Mouse (Mus musculus) kidney, embryonic 14.5 days (tissue): ENCODE results near the gene Zfp85. TPM values are rescaled to one million over a fixed set of nuclear protein-coding genes. Genes with fewer than 3 reads are reported as not detected.
"Not testable (repeated sequence)": the region's sequence is repeated elsewhere in the genome, so short reads cannot be mapped to it uniquely, and the experiment has no call there.

Source experiments
- ATAC-seq: fragments of 200-750 bp; cut with Nextera tagmentation; 2 replicates; pipeline ENCODE4 v1.8.0; 2017; ENCODE audit warnings: moderate number of reproducible peaks, mild to moderate bottlenecking, moderate TSS enrichment, moderate library complexity; ENCODE audit not compliant: low FRiP score, low TSS enrichment
- H3K27ac ChIP-seq: fragments of 300-500 bp; sonication (generic); 2 replicates; pipeline ENCODE4 v1.5.1; 2014; ENCODE audit warnings: low read depth, mild to moderate bottlenecking, low read length, moderate library complexity, mixed read lengths
- H3K27me3 ChIP-seq: fragments of 300-500 bp; sonication (generic); 2 replicates; pipeline ENCODE4 v1.6.1; 2014; ENCODE audit warnings: mild to moderate bottlenecking, low read length; ENCODE audit not compliant: control insufficient read depth, insufficient read depth
- H3K36me3 ChIP-seq: fragments of 300-500 bp; sonication (generic); 2 replicates; pipeline ENCODE4 v1.6.1; 2014; ENCODE audit warnings: low read length, mixed read lengths; ENCODE audit not compliant: control insufficient read depth, insufficient read depth
- H3K4me1 ChIP-seq: fragments of 300-500 bp; sonication (generic); 2 replicates; pipeline ENCODE4 v1.6.1; 2014; ENCODE audit warnings: low read length, mixed read lengths; ENCODE audit not compliant: control insufficient read depth, insufficient read depth
- H3K4me2 ChIP-seq: fragments of 300-500 bp; sonication (generic); replicated peaks from 2 replicates; pipeline ENCODE4 v1.6.1; 2014; ENCODE audit warnings: low read depth, mild to moderate bottlenecking, low read length
- H3K4me3 ChIP-seq: fragments of 300-500 bp; sonication (generic); 2 replicates; pipeline ENCODE4 v1.5.1; 2014; ENCODE audit warnings: mild to moderate bottlenecking, low read length
- H3K9ac ChIP-seq: fragments of 300-500 bp; sonication (generic); 2 replicates; pipeline ENCODE4 v1.6.1; 2014; ENCODE audit warnings: low read depth, mild to moderate bottlenecking, low read length, moderate library complexity
- H3K9me3 ChIP-seq: fragments of 300-500 bp; sonication (generic); 2 replicates; pipeline ENCODE4 v1.6.1; 2016; ENCODE audit warnings: low read length; ENCODE audit not compliant: control insufficient read depth
- WGBS: fragments of 180-500 bp; shearing (Covaris S2); extraction: QIAGEN DNeasy Blood & Tissue Kit; methylation state at CpG from one replicate; pipeline ENCODE4 v1.1.7; 2014; 5-methylcytosine and 5-hydroxymethylcytosine counted together
- polyA plus RNA-seq: library from polyadenylated mRNA; unstranded; fragments of >200 nt; fragmentation: Nextera tagmentation; extraction: Ambion mirVana; gene quantifications from 2 replicates; pipeline ENCODE4 v1.2.1, GENCODE M21; 2014

Gene Zfp85
- polyA plus RNA-seq, 1 experiment from 2014 or later: 7.1 TPM

GRCm38 (mm10) chr13:67743896-67744295, 11.1 kb downstream of the Zfp85 start:
- 94% methylated on average over 9 of the region's 9 CpGs for WGBS
- H3K4me2 ChIP-seq: no peak overlapping the region

GRCm38 (mm10) chr13:67742941-67743340, 12.1 kb downstream of the Zfp85 start:
- no peak overlapping the region for H3K4me3 ChIP-seq
- no peaks in the 10 kb centered on the region for H3K4me1 ChIP-seq
- H3K4me2 ChIP-seq: no peak overlapping the region
- 85% methylated on average over 3 of the region's 3 CpGs for WGBS
- peaks cover 5% of the 10 kb centered on the region for H3K9me3 ChIP-seq
- no peak overlapping the region for H3K9ac ChIP-seq
- no peaks in the 10 kb centered on the region for H3K27me3 ChIP-seq
- ATAC-seq: no peak
- peaks cover under 1% of the 10 kb centered on the region; the same call in 1 of the 2 replicates for H3K36me3 ChIP-seq
- no peak overlapping the region for H3K27ac ChIP-seq

More at GRCm38 (mm10) chr13:67743896-67744295, 11.1 kb downstream of the Zfp85 start:
- no peaks in the 10 kb centered on the region for H3K4me1 ChIP-seq
- H3K27ac ChIP-seq: no peak overlapping the region
- no peaks in the 10 kb centered on the region for H3K27me3 ChIP-seq
- no peak overlapping the region for H3K4me3 ChIP-seq
- no peak overlapping the region for H3K9ac ChIP-seq
- no peak for ATAC-seq
- peaks cover 3% of the 10 kb centered on the region; the same call in 1 of the 2 replicates for H3K36me3 ChIP-seq
- H3K9me3 ChIP-seq: peaks cover 8% of the 10 kb centered on the region

GRCm38 (mm10) chr13:67734391-67734790, 20.6 kb downstream of the Zfp85 start:
- ATAC-seq, H3K4me1 ChIP-seq, H3K9ac ChIP-seq, H3K27me3 ChIP-seq, H3K36me3 ChIP-seq, H3K27ac ChIP-seq, H3K9me3 ChIP-seq, H3K4me2 ChIP-seq, H3K4me3 ChIP-seq: not testable (repeated sequence)
- WGBS: 96% methylated on average over 9 of the region's 9 CpGs

GRCm38 (mm10) chr13:67729441-67729840, 25.6 kb downstream of the Zfp85 start:
- ATAC-seq: peak; percentile 91
- not testable (repeated sequence) for H3K9me3 ChIP-seq, H3K27ac ChIP-seq, H3K27me3 ChIP-seq, H3K36me3 ChIP-seq, H3K4me1 ChIP-seq
- Histone ChIP-seq H3K4me3 (peak overlapping the region; percentile 54), H3K9ac (peak overlapping the region; percentile 71; the same call in 1 of the 2 replicates), H3K4me2 (peak overlapping the region; percentile 53)
- 29% methylated on average over 4 of the region's 4 CpGs for WGBS

- Histone ChIP-seq H3K9me3 (no peaks in the 10 kb centered on the region), H3K4me3 (peak within 1 kb of the TSS; percentile 54), H3K9ac (peak within 1 kb of the TSS; percentile 71), H3K27me3 (no peaks in the 10 kb centered on the region), H3K4me2 (peak within 1 kb of the TSS; percentile 53), H3K27ac (peak within 1 kb of the TSS; percentile 18; the same call in 1 of the 2 replicates), H3K36me3 (no peaks in the 10 kb centered on the region), H3K4me1 (no peaks in the 10 kb centered on the region)
- 2% methylated on average over 16 of the region's 21 CpGs for WGBS
- ATAC-seq: peak; percentile 86
Measured at GRCm38 (mm10) chr13:67728641-67729318, 26.2 kb downstream of the Zfp85 start, which contains the start of gene Zfp65. TSS of gene Zfp65 (minus strand) at chr13:67729173.

GRCm38 (mm10) chr13:67728106-67728505, 26.9 kb downstream of the Zfp85 start:
- H3K4me3 ChIP-seq: peak overlapping the region; percentile 54
- H3K27me3 ChIP-seq: no peaks in the 10 kb centered on the region
- no peak for ATAC-seq
- peak overlapping the region; percentile 71; the same call in 1 of the 2 replicates for H3K9ac ChIP-seq
- WGBS: 73% methylated on average over 1 of the region's 1 CpGs
- H3K27ac ChIP-seq: no peak overlapping the region
- no peaks in the 10 kb centered on the region for H3K36me3 ChIP-seq
- H3K4me2 ChIP-seq: peak overlapping the region; percentile 53
- H3K4me1 ChIP-seq: peaks cover 3% of the 10 kb centered on the region; the same call in 1 of the 2 replicates
- no peaks in the 10 kb centered on the region for H3K9me3 ChIP-seq

- not testable (repeated sequence) for H3K27me3 ChIP-seq, H3K4me1 ChIP-seq, H3K4me3 ChIP-seq, ATAC-seq, H3K4me2 ChIP-seq, H3K9ac ChIP-seq, H3K36me3 ChIP-seq, H3K27ac ChIP-seq, H3K9me3 ChIP-seq
- WGBS: 82% methylated on average over 2 of the region's 2 CpGs
Measured at GRCm38 (mm10) chr13:67725331-67725730, 29.7 kb downstream of the Zfp85 start.

- peak; percentile 97 for ATAC-seq
- WGBS: under 1% methylated on average over 17 of the region's 17 CpGs
Measured at GRCm38 (mm10) chr13:67723848-67724479, 31.1 kb downstream of the Zfp85 start.

More at GRCm38 (mm10) chr13:67723848-67724479, 31.1 kb downstream of the Zfp85 start:
- H3K4me2 ChIP-seq: peak overlapping the region; percentile 58
- peak overlapping the region; percentile 82 for H3K9ac ChIP-seq
- H3K4me3 ChIP-seq: peak overlapping the region; percentile 79
- 0 out of 2 replicates have a peak overlapping the region, but pooled peaks have one; percentile 30 for H3K27ac ChIP-seq
- H3K9me3 ChIP-seq: no peaks in the 10 kb centered on the region
- H3K4me1 ChIP-seq: peaks cover 3% of the 10 kb centered on the region; the same call in 1 of the 2 replicates
- no peaks in the 10 kb centered on the region for H3K36me3 ChIP-seq
- no peaks in the 10 kb centered on the region for H3K27me3 ChIP-seq
